Mouse (Mus musculus) CD8-positive naive resting alpha-beta T cell, adult 57 days (primary cell): ENCODE measurements around the gene Colgalt2. TPM values are rescaled to one million over a fixed set of nuclear protein-coding genes. Genes with fewer than 3 reads are reported as not detected.

Experiments
- total RNA-seq: library from RNA; stranded (reverse); gene quantifications from one replicate; pipeline ENCODE4 v1.2.4, GENCODE M21; 2023

Gene Colgalt2
- total RNA-seq, result not detected

DNA sequence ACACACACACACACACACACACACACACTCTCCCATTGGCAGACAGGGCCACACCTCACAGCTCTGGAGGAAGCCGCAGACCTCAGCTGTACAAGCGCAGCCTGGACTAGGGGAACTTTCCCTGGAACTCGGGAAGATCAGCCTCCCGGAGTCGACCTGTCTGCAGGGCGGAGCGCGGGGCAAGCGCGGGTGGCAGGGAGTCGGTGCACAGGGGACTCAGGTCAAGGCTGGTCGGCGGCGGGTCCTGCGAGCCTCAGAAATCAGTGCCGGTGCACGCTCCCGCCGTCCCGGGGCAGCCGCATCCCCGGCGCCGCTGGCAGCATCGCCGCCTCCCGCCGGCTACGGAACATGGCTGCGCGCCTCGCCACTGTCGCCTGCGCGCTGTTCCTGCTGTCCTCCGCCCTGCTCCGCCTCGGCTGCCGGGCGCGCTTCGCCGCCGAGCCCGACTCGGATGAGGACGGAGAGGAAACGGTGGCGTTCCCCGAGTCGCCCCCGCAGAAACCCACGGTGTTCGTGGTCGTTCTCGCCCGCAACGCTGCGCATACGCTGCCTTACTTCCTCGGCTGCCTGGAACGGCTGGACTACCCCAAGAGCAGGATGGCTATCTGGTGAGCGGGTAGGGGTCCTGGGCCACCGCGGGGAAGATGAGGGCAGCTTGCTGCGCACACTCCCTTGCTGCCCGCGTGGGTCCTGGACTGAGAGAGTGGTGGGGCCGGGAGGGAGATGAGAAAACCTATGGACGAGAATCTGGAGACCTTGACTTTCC, at the start of gene Colgalt2:
Colgalt2 (plus strand) TSS at position 41 of the 766 bp plus-strand sequence.

DNA sequence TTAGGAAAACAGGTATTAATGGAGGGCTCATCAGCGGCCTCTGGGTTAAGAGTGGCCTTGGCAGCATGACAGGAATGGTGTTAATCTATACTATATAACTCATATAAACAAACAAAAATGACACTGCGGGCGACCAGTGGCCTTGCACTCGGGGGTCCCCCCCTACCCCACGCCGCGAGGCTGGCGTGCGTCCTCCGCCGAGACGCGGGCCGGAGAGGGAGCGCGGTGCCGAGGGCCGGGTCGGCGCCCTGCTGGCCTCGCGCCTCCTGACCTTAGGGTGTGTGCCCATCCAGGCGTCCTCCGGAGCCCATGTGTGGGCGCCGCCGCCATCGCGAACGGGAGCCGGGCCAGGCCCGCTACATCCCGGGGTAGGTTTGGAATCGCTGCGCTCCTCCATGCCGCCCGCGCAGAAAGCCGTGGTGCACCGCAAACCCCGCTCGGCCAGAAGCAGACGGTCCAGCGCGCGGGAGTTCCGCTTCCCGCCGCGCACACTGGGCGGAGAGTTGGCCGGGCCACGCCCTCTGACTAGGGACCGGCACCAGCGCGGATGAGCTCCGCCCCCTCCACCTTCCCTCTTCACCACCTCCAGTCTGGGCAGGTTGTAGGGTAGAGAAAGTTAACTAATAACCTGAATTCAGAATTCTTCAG, 13.3 kb upstream of the Colgalt2 start, which contains the start of gene Tsen15:
Tsen15 (minus strand) TSS at position 501 of the 648 bp plus-strand sequence.

Other genes with a start within 250 kb of the Colgalt2 start
- gene Tsen15, start 13.1 kb upstream of the Colgalt2 start, total RNA-seq, result 23.6 TPM